In the genomic region with DNA sequence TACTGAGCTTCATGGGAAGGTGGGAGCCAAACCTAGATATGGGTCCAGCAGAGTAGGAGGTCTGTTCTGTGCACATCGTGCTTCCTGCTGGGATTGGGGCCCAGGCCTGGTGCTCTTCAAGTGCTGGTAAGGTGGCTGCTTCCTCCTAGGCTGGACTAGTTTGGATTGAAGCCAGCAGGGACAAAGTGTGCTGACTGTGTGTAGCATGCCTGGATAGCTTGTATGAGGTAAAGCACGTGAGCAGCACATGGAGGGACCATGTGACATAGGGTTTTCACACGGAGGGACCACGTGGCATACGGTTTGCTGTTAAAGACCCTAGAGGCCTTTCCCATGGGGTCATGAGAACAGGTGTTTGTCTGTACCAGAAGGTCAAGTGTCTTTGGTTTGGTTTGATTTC, we compare ENCODE assay signal across 10 mouse cellular contexts. TPM values are rescaled to one million over a fixed set of nuclear protein-coding genes. Genes with fewer than 3 reads are reported as not detected.
DNase-seq lines count a peak whose midpoint lies in the region; ATAC-seq and TF ChIP-seq lines count a peak whose summit lies in the region.
"Had no signal": no experiment of that assay in that cellular context is flagged by ENCODE, and none has a peak within 500 bp of the region (broad histone marks: within the 10 kb centered on the region; RNA-seq: fewer than 3 reads in every experiment).

No protein-coding gene starts in this region.

- no peak for TF ChIP-seq CTCF in kidney, adult 2 months (conservative IDR thresholded peaks at IDR 0.05; ENCODE audit: insufficient read depth, insufficient read length, low read depth, low read length)

- H3K27me3 ChIP-seq in forebrain, embryonic 10.5 days (ENCODE audit: poor library complexity, severe bottlenecking), result peaks cover 31% of the 10 kb centered on the region
- H3K27me3 ChIP-seq in forebrain, embryonic 11.5 days (ENCODE audit: control insufficient read depth, insufficient read depth, low read length), result no peaks in the 10 kb centered on the region
- H3K27me3 ChIP-seq in kidney, adult 2 months (replicated peaks; ENCODE audit: control insufficient read depth, insufficient read depth, low read length), result no peaks in the 10 kb centered on the region
- H3K27me3 ChIP-seq in heart, embryonic 16.5 days (ENCODE audit: control insufficient read depth, insufficient read depth, low read length), result no peaks in the 10 kb centered on the region
- no peaks in the 10 kb centered on the region for H3K27me3 ChIP-seq in limb, embryonic 13.5 days

- no peak for TF ChIP-seq POLR2A in kidney, adult 2 months (IDR thresholded peaks at IDR 0.05; ENCODE audit: low read depth, low read length)

- H3K9ac ChIP-seq in forebrain, embryonic 11.5 days (ENCODE audit: low read length), result no peak overlapping the region
- no peak overlapping the region for H3K9ac ChIP-seq in heart, embryonic 16.5 days (ENCODE audit: low read length)
- no peak overlapping the region for H3K9ac ChIP-seq in limb, embryonic 13.5 days

- DNase-seq in forebrain, embryonic 10.5 days (ENCODE audit: extremely low spot score, low spot score), result no peak
- no peak for DNase-seq in forebrain, embryonic 11.5 days (ENCODE audit: low spot score)
- peak; percentile 55 for DNase-seq in kidney, adult 2 months
- no peak for DNase-seq in kidney, adult 9 months
- no peak for DNase-seq in thymus, postnatal 14 days
- DNase-seq in ovary, postnatal 10 days (ENCODE audit: low spot score), result no peak
- DNase-seq: lung, adult 2 months had no signal

- H3K9me3 ChIP-seq in forebrain, embryonic 10.5 days, result no peaks in the 10 kb centered on the region
- H3K9me3 ChIP-seq in forebrain, embryonic 11.5 days (ENCODE audit: control insufficient read depth, low read length), result no peaks in the 10 kb centered on the region
- H3K9me3 ChIP-seq in heart, embryonic 16.5 days (replicated peaks; ENCODE audit: control insufficient read depth, low read length), result no peaks in the 10 kb centered on the region
- H3K9me3 ChIP-seq in limb, embryonic 13.5 days, result no peaks in the 10 kb centered on the region
- H3K9me3 ChIP-seq: G1E had no signal

- no peak overlapping the region for H3K4me3 ChIP-seq in forebrain, embryonic 10.5 days
- H3K4me3 ChIP-seq in forebrain, embryonic 11.5 days (ENCODE audit: low read depth, low read length), result no peak overlapping the region
- H3K4me3 ChIP-seq in kidney, adult 2 months (ENCODE audit: insufficient read depth, low read depth, low read length), result no peak overlapping the region
- no peak overlapping the region for H3K4me3 ChIP-seq in heart, embryonic 16.5 days (ENCODE audit: low read length)
- no peak overlapping the region for H3K4me3 ChIP-seq in limb, embryonic 13.5 days

- H3K4me1 ChIP-seq in forebrain, embryonic 10.5 days, result peaks cover 24% of the 10 kb centered on the region
- H3K4me1 ChIP-seq in forebrain, embryonic 11.5 days (replicated peaks; ENCODE audit: control insufficient read depth, insufficient read depth, low read length), result peaks cover 8% of the 10 kb centered on the region
- peaks cover 6% of the 10 kb centered on the region; the same call in 1 of the 2 replicates for H3K4me1 ChIP-seq in kidney, adult 2 months (ENCODE audit: control insufficient read depth, insufficient read depth, low read length)
- peaks cover 30% of the 10 kb centered on the region for H3K4me1 ChIP-seq in heart, embryonic 16.5 days (ENCODE audit: control insufficient read depth, insufficient read depth, low read length)
- peaks cover 42% of the 10 kb centered on the region for H3K4me1 ChIP-seq in limb, embryonic 13.5 days

- 0 out of 2 replicates have a peak overlapping the region, but pooled peaks have one; percentile 17 for H3K27ac ChIP-seq in forebrain, embryonic 10.5 days
- H3K27ac ChIP-seq in forebrain, embryonic 11.5 days (ENCODE audit: low read depth, low read length), result no peak overlapping the region
- H3K27ac ChIP-seq in kidney, adult 2 months (ENCODE audit: insufficient read depth, low read depth, low read length), result no peak overlapping the region
- peak overlapping the region; percentile 43 for H3K27ac ChIP-seq in heart, embryonic 16.5 days (ENCODE audit: low read length)
- H3K27ac ChIP-seq in limb, embryonic 13.5 days, result peak overlapping the region; percentile 87

- H3K4me2 ChIP-seq in forebrain, embryonic 11.5 days (ENCODE audit: low read depth, low read length, severe bottlenecking), result no peak overlapping the region
- H3K4me2 ChIP-seq in heart, embryonic 16.5 days (ENCODE audit: low read depth, low read length), result no peak overlapping the region
- H3K4me2 ChIP-seq in limb, embryonic 13.5 days (replicated peaks), result no peak overlapping the region

- 83% methylated on average over 5 of the region's 5 CpGs for WGBS in forebrain, embryonic 10.5 days
- 90% methylated on average over 5 of the region's 5 CpGs for WGBS in forebrain, embryonic 11.5 days
- WGBS in kidney, adult 2 months, result 55% methylated on average over 5 of the region's 5 CpGs
- 51% methylated on average over 5 of the region's 5 CpGs for whole genome bisulfite sequencing in heart, embryonic 16.5 days
- 60% methylated on average over 5 of the region's 5 CpGs for WGBS in limb, embryonic 13.5 days

- ATAC-seq in forebrain, embryonic 11.5 days (replicated peaks; ENCODE audit: low FRiP score), result no peak
- ATAC-seq in heart, embryonic 16.5 days (replicated peaks; ENCODE audit: extremely low read depth, insufficient read depth, low FRiP score), result peak; percentile 41; the same call in 1 of the 2 replicates
- ATAC-seq in limb, embryonic 13.5 days (ENCODE audit: low FRiP score, low read depth), result peak; percentile 5; the same call in 1 of the 2 replicates

- H3K36me3 ChIP-seq in forebrain, embryonic 10.5 days (replicated peaks), result peaks cover 19% of the 10 kb centered on the region
- H3K36me3 ChIP-seq in forebrain, embryonic 11.5 days (ENCODE audit: control insufficient read depth, insufficient read depth, low read length), result no peaks in the 10 kb centered on the region
- no peaks in the 10 kb centered on the region for H3K36me3 ChIP-seq in kidney, adult 2 months (ENCODE audit: control insufficient read depth, insufficient read depth, low read length)
- peaks cover 16% of the 10 kb centered on the region for H3K36me3 ChIP-seq in heart, embryonic 16.5 days (ENCODE audit: control insufficient read depth, insufficient read depth)
- peaks cover 58% of the 10 kb centered on the region for H3K36me3 ChIP-seq in limb, embryonic 13.5 days
- H3K36me3 ChIP-seq: G1E had no signal

RNA-seq across cellular contexts. Expression of a gene that starts 38.5 kb away (rescaled TPM):
- polyA plus RNA-seq in forebrain, embryonic 10.5 days (2016; fragmentation: Nextera tagmentation; extraction: Ambion mirVana), result 117 and 119 TPM in 2 replicates
- polyA plus RNA-seq in forebrain, embryonic 11.5 days (2014; fragmentation: Nextera tagmentation; extraction: Ambion mirVana), result 102 and 104 TPM in 2 replicates
- 11.8 and 12.9 TPM in 2 replicates for polyA plus RNA-seq in kidney, adult 2 months (2012; rRNA removed)
- polyA plus RNA-seq in heart, embryonic 16.5 days (2015; fragmentation: Nextera tagmentation; extraction: Ambion mirVana), result 55.1 and 82.6 TPM in 2 replicates
- 200 and 203 TPM in 2 replicates for polyA plus RNA-seq in limb, embryonic 13.5 days (2015; fragmentation: Nextera tagmentation; extraction: Ambion mirVana)

Comparison
In these comparisons a context has a peak if more than half of its experiments do, and no peak if none do; other contexts are left out.
1. H3K27ac ChIP-seq: peak in forebrain, embryonic 10.5 days (single experiment), heart, embryonic 16.5 days (single experiment) and limb, embryonic 13.5 days (single experiment); none in forebrain, embryonic 11.5 days (single experiment) and kidney, adult 2 months (single experiment).